Mouse (Mus musculus) megakaryocyte, embryonic 14.5 days (primary cell): Measurements from ENCODE around the gene Saxo2. TPM values are rescaled to one million over a fixed set of nuclear protein-coding genes. Genes with fewer than 3 reads are reported as not detected.

ENCODE experiments used
- H3K27me3 ChIP-seq: replicated peaks from 2 replicates; pipeline ENCODE3; 2012; ENCODE audit warnings: inconsistent platforms
- H3K36me3 ChIP-seq: replicated peaks from 2 replicates; pipeline ENCODE3; 2012; ENCODE audit warnings: low read length, inconsistent platforms, mixed read lengths
- H3K4me1 ChIP-seq: 2 replicates; pipeline ENCODE4 v1.6.1; 2012; ENCODE audit warnings: inconsistent platforms
- H3K4me3 ChIP-seq: replicated peaks from 2 replicates; pipeline ENCODE3; 2012; ENCODE audit warnings: moderate library complexity, mild to moderate bottlenecking, inconsistent platforms
- H3K9me3 ChIP-seq: 2 replicates; pipeline ENCODE4 v1.6.1; 2012; ENCODE audit warnings: inconsistent platforms
- FLI1 ChIP-seq: IDR thresholded peaks from 2 replicates; pipeline ENCODE4 v1.6.1; 2012; ENCODE audit warnings: low read length, inconsistent platforms, mixed read lengths
- GATA1 ChIP-seq: IDR thresholded peaks from 3 replicates; pipeline ENCODE4 v1.6.1; 2012; ENCODE audit warnings: mixed read lengths, low read length, inconsistent platforms, borderline replicate concordance
- polyA plus RNA-seq: library from polyadenylated mRNA; stranded (reverse); fragments of >175 nt; gene quantifications from 2 replicates; pipeline ENCODE4 v1.2.3, GENCODE M21; 2012; ENCODE audit warnings: low replicate concordance; ENCODE audit not compliant: insufficient read depth

The Saxo2 gene
- polyA plus RNA-seq, 1 experiment: not detected

DNA sequence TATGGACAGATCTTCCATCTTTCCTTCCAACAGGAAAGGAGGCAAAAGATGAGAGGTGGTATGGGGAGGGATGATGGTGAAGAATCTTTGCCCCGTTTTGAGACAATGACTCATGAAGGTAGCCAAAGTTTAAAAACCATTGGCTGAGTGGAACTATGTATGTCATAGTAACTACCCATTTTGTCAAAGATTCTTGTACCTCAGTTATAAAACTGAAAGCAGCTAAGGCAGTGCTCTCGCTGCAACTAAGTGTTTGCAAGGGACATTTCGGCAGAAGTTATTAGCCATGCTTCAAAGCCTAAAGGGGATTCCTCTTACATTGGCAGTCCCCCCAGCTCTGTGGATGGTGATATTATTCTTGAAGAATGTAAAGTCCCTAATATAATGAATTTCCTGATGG lies 1.1 kb downstream of the Saxo2 start:
- Histone ChIP-seq H3K9me3 (no peaks in the 10 kb centered on the region), H3K4me1 (peaks cover 28% of the 10 kb centered on the region), H3K27me3 (peaks cover 2% of the 10 kb centered on the region), H3K4me3 (no peak overlapping the region), H3K36me3 (peaks cover 22% of the 10 kb centered on the region)
- TF ChIP-seq FLI1: no peak
- no peak for TF ChIP-seq GATA1

DNA sequence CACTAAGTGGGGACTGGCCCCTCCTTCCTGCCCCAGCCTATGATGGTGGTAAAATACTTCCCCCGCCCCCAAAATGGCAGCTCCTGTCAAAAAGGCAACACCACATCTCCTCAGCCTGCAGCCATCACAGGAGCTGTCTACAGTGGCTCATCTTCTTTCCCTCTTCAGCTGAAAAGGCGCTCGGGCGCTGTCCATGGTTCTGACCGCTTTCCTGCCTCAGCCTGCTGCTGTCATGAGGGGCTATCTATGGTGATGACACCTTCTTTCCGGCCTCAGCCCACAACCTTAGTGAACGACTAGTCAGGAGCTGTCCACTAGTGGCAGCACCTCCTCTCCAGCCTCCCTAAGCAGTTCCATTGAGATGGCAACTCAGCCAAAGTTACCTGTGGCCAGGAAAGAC lies 23.0 kb downstream of the Saxo2 start:
- no peak for TF ChIP-seq GATA1
- no peak for TF ChIP-seq FLI1
- H3K4me1 ChIP-seq: no peaks in the 10 kb centered on the region
- 0 out of 2 replicates have a peak, but pooled peaks cover 4% of the 10 kb centered on the region for H3K9me3 ChIP-seq
- H3K27me3 ChIP-seq: no peaks in the 10 kb centered on the region
- H3K4me3 ChIP-seq: no peak overlapping the region
- no peaks in the 10 kb centered on the region for H3K36me3 ChIP-seq

DNA sequence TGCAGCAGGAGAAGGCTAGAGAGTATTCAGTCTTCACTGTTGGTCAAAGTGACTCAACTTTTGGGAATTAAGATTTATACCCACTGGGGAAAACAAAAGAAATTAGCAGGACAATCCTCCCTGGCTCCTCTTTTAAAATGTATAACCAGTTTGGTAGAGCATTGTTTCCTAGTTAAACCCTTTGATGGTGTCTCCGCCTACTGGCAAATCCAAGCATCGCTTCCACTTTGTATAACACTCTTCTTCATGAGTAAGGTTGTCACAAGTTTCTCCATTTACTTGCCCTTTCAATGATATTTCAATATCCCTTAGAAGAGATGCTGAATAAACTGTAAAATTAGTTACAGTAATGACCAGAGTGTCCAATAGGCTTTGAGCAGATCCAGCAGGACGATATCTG lies 38.7 kb downstream of the Saxo2 start:
- no peak for TF ChIP-seq FLI1
- TF ChIP-seq GATA1: no peak
- no peak overlapping the region for H3K4me3 ChIP-seq
- H3K4me1 ChIP-seq: no peaks in the 10 kb centered on the region
- H3K9me3 ChIP-seq: no peaks in the 10 kb centered on the region
- peaks cover 2% of the 10 kb centered on the region for H3K27me3 ChIP-seq
- no peaks in the 10 kb centered on the region for H3K36me3 ChIP-seq

- Histone ChIP-seq H3K9me3 (no peaks in the 10 kb centered on the region), H3K4me1 (no peaks in the 10 kb centered on the region; the same call in 1 of the 2 replicates), H3K27me3 (peaks cover 2% of the 10 kb centered on the region), H3K4me3 (no peak overlapping the region), H3K36me3 (no peaks in the 10 kb centered on the region)
- TF ChIP-seq GATA1: no peak
These were observed 42.9 kb downstream of the Saxo2 start for GRCm38 (mm10) chr7:82605425-82605824.

DNA sequence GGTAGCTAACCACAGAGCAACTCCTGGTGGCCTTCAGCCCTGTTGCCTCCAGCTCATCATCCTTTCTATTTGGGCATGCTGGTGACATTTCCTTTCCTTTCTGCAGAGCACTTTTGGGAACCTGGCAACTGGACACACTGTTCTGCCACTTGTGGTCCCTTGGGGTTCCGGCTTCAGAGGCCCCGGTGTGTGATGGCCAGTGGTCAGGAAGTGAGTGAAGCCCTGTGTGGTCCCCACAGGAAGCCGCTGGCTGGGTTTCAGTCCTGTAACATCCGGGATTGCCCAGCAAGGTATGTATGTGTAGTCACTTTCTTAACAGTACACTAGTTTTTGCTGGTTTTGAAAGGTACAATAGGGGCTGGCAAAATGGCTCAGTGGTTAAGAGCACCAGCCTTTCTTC lies 46.3 kb downstream of the Saxo2 start:
- Histone ChIP-seq H3K9me3 (no peaks in the 10 kb centered on the region), H3K4me3 (no peak overlapping the region), H3K4me1 (no peaks in the 10 kb centered on the region; the same call in 1 of the 2 replicates), H3K36me3 (no peaks in the 10 kb centered on the region), H3K27me3 (peaks cover 2% of the 10 kb centered on the region)
- TF ChIP-seq FLI1 (no peak), GATA1 (no peak)

DNA sequence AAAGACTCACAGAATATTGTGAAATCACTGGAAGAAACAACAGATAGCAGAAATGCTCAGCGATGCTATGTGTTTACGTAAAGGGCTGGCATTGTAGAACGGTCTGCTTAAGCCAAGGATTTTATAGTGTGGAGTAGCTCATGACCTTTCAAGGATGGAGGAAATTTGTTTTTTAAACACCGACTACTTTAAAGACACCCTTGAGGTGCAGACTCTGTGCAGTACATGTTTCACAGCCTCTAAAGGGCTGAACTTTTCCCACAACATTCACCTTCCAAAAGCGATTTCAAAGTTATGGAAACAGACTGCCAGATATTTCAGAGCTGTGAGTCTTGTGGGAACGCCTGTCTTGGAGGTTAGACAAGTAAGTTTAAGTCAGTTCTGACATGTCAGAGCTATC lies 57.4 kb downstream of the Saxo2 start:
- Histone ChIP-seq H3K36me3 (no peaks in the 10 kb centered on the region), H3K4me1 (no peaks in the 10 kb centered on the region)
- TF ChIP-seq FLI1 (no peak), GATA1 (no peak)

More for the DNA sequence above, 57.4 kb downstream of the Saxo2 start:
- H3K4me3 ChIP-seq: no peak overlapping the region
- H3K9me3 ChIP-seq: no peaks in the 10 kb centered on the region
- no peaks in the 10 kb centered on the region for H3K27me3 ChIP-seq

Other genes with a start within 250 kb of the Saxo2 start
- gene Efl1, start 86 bp upstream of the Saxo2 start, polyA plus RNA-seq: 0.61 and 3.8 TPM in 2 replicates
- gene Mex3b, start 218.8 kb upstream of the Saxo2 start, polyA plus RNA-seq: 1.7 and 1.8 TPM in 2 replicates